Mouse (Mus musculus): ENCODE measurements around the gene Elmo1. TPM values are rescaled to one million over a fixed set of nuclear protein-coding genes. Genes with fewer than 3 reads are reported as not detected.

Gene Elmo1
- 1.4 TPM for polyA plus RNA-seq (2014; fragmentation: Illumina TruSeq; extraction: RNeasy Lipid Tissue Mini Kit (QIAGEN cat#74804); ENCODE audit: low read depth, low replicate concordance)

DNA sequence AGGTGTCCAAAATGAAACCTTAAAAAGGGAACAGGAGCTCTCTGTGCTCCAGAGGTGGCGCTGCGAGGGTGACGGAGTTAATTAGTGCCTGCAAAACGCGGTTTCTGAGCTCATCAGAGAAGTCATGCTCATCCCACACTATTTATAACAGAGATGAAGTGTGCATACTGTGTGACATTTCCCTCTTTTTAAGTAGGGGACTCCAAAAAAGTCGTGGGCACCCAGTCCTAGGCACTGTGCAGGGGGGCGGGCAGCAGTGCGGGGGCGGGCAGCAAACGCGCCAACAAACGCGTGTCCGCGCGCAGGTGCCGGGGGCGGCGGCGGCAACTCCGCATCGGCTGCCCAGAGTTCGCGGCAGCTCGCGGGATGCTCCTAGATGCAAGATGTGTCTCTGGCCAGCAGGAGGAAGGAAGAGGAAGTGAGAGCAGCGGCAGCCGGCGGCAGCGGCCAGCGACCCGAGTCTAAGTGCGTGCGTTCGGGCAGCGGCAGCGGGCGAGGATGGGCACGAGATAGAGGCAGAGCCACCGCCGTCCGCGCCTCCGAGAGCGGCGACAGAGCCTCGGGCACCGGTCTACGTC lies at the start of gene Elmo1:
Gene Elmo1 (plus strand): TSS at position 464 of the 578 bp plus-strand sequence.

